Mouse (Mus musculus) MEL (cell line): ENCODE measurements around the gene Adh1. TPM values are rescaled to one million over a fixed set of nuclear protein-coding genes. Genes with fewer than 3 reads are reported as not detected.

ENCODE experiments used
- DNase-seq: peaks from one replicate; pipeline ENCODE4 v3.0.0; 2011; ENCODE audit warnings: low read depth, low spot score
- H3K27ac ChIP-seq: 2 replicates; pipeline ENCODE4 v1.5.1; 2012; ENCODE audit warnings: low read depth, mild to moderate bottlenecking, control low read depth, low read length, moderate library complexity; ENCODE audit not compliant: control insufficient read depth
- H3K27me3 ChIP-seq, 2 experiments: fragments of 150-350 bp in 1 of 2; sonication (generic) in 1 of 2; 2 replicates each; pipeline ENCODE4 v1.6.1; 2012; ENCODE audit warnings: low read length in 2 of 2, mild to moderate bottlenecking in 2 of 2, improper control_type of control experiment in 1 of 2, moderate library complexity in 1 of 2; ENCODE audit not compliant: insufficient read depth in 2 of 2, control insufficient read depth in 1 of 2
- H3K36me3 ChIP-seq, 2 experiments: 2 replicates each; pipeline ENCODE4 v1.6.1; 2012 to 2014; ENCODE audit warnings: low read length in 2 of 2, improper control_type of control experiment in 1 of 2, inconsistent platforms in 1 of 2, mild to moderate bottlenecking in 1 of 2; ENCODE audit not compliant: insufficient read depth in 2 of 2, control insufficient read depth in 1 of 2
- H3K4me1 ChIP-seq, 2 experiments: fragments of 150-350 bp in 1 of 2; sonication (generic) in 1 of 2; 2 replicates each; pipeline ENCODE4 v1.6.1; 2012; ENCODE audit warnings: low read length in 2 of 2, improper control_type of control experiment in 1 of 2, mild to moderate bottlenecking in 1 of 2; ENCODE audit not compliant: insufficient read depth in 2 of 2, control insufficient read depth in 1 of 2
- H3K4me3 ChIP-seq, 2 experiments: fragments of 150-350 bp in 1 of 2; sonication (generic) in 1 of 2; 2 replicates each; pipeline ENCODE4 v1.5.1; 2012; ENCODE audit warnings: low read depth in 2 of 2, low read length in 2 of 2, mild to moderate bottlenecking in 2 of 2, moderate library complexity in 2 of 2, control low read depth in 1 of 2, improper control_type of control experiment in 1 of 2; ENCODE audit not compliant: control insufficient read depth in 1 of 2, insufficient read depth in 1 of 2
- H3K79me2 ChIP-seq: 2 replicates; pipeline ENCODE4 v1.6.1; 2012; ENCODE audit warnings: mild to moderate bottlenecking, low read length, moderate library complexity; ENCODE audit not compliant: control insufficient read depth, poor library complexity, insufficient read depth
- H3K9ac ChIP-seq: 2 replicates; pipeline ENCODE4 v1.6.1; 2012; ENCODE audit warnings: low read depth, mild to moderate bottlenecking, control low read depth, low read length, moderate library complexity; ENCODE audit not compliant: control insufficient read depth, poor library complexity, severe bottlenecking
- H3K9me3 ChIP-seq: fragments of 150-350 bp; sonication (generic); replicated peaks from 2 replicates; pipeline ENCODE4 v1.6.1; 2012; ENCODE audit warnings: mild to moderate bottlenecking, low read length, improper control_type of control experiment, moderate library complexity; ENCODE audit not compliant: insufficient read depth
- CHD1 ChIP-seq: IDR thresholded peaks from 2 replicates; pipeline ENCODE4 v1.6.1; 2012; ENCODE audit warnings: low read depth, mild to moderate bottlenecking, inconsistent platforms, low read length, improper control_type of control experiment
- CTCF ChIP-seq, 3 experiments: IDR thresholded peaks in 2 of 3; conservative IDR thresholded peaks in 1 of 3; 2 replicates each; pipeline ENCODE4 v1.5.1; 2011 to 2012; ENCODE audit warnings: low read length in 3 of 3, low read depth in 2 of 3, mild to moderate bottlenecking in 2 of 3, improper control_type of control experiment in 1 of 3, inconsistent platforms in 1 of 3, mixed read lengths in 1 of 3, moderate library complexity in 1 of 3; ENCODE audit not compliant: control insufficient read depth in 1 of 3, insufficient read depth in 1 of 3, poor library complexity in 1 of 3, severe bottlenecking in 1 of 3
- E2F4 ChIP-seq: IDR thresholded peaks from 2 replicates; pipeline ENCODE4 v1.6.1; 2011; ENCODE audit warnings: low read depth, low read length, improper control_type of control experiment, borderline replicate concordance
- EP300 ChIP-seq, 2 experiments: IDR thresholded peaks; 2 replicates each; pipeline ENCODE4 v1.6.1; 2011; ENCODE audit warnings: improper control_type of control experiment in 2 of 2, low read length in 2 of 2, low read depth in 1 of 2, mild to moderate bottlenecking in 1 of 2
- ETS1 ChIP-seq: IDR thresholded peaks from 2 replicates; pipeline ENCODE4 v1.6.1; 2012; ENCODE audit warnings: low read depth, mild to moderate bottlenecking, inconsistent platforms, low read length, improper control_type of control experiment, moderate library complexity
- GABPA ChIP-seq: IDR thresholded peaks from 2 replicates; pipeline ENCODE4 v1.6.1; 2012; ENCODE audit warnings: low read depth, mild to moderate bottlenecking, inconsistent platforms, low read length, improper control_type of control experiment, moderate library complexity
- GATA1 ChIP-seq: IDR thresholded peaks from 2 replicates; pipeline ENCODE4 v1.6.1; 2011; ENCODE audit warnings: low read depth, low read length, improper control_type of control experiment
- HCFC1 ChIP-seq: IDR thresholded peaks from 2 replicates; pipeline ENCODE4 v1.6.1; 2012; ENCODE audit warnings: low read depth, mild to moderate bottlenecking, inconsistent platforms, low read length, improper control_type of control experiment, moderate library complexity
- JUND ChIP-seq: IDR thresholded peaks from 2 replicates; pipeline ENCODE4 v1.6.1; 2011; ENCODE audit warnings: low read depth, mild to moderate bottlenecking, improper control_type of control experiment, low read length
- KAT2A ChIP-seq: conservative IDR thresholded peaks from 2 replicates; pipeline ENCODE4 v1.6.1; 2012; ENCODE audit warnings: low read depth, low read length, improper control_type of control experiment, inconsistent platforms
- MAFK ChIP-seq: IDR thresholded peaks from 2 replicates; pipeline ENCODE4 v1.6.1; 2011; ENCODE audit warnings: low read depth, mild to moderate bottlenecking, low read length, improper control_type of control experiment, borderline replicate concordance
- MAZ ChIP-seq: IDR thresholded peaks from 2 replicates; pipeline ENCODE4 v1.6.1; 2012; ENCODE audit warnings: low read depth, mild to moderate bottlenecking, inconsistent platforms, low read length, improper control_type of control experiment
- MEF2A ChIP-seq: IDR thresholded peaks from 2 replicates; pipeline ENCODE4 v1.6.1; 2014; ENCODE audit warnings: low read depth, mild to moderate bottlenecking, inconsistent platforms, low read length, improper control_type of control experiment; ENCODE audit not compliant: poor library complexity, insufficient replicate concordance, severe bottlenecking; ENCODE audit errors: extremely low read depth
- MXI1 ChIP-seq: IDR thresholded peaks from 2 replicates; pipeline ENCODE4 v1.6.1; 2011; ENCODE audit warnings: mild to moderate bottlenecking, low read depth, low read length, improper control_type of control experiment
- MYB ChIP-seq: IDR thresholded peaks from 2 replicates; pipeline ENCODE4 v1.6.1; 2011; ENCODE audit warnings: mild to moderate bottlenecking, low read depth, low read length, improper control_type of control experiment
- MYC ChIP-seq: IDR thresholded peaks from 2 replicates; pipeline ENCODE4 v1.6.1; 2011; ENCODE audit warnings: low read depth, mild to moderate bottlenecking, low read length, improper control_type of control experiment, moderate library complexity
- NELFE ChIP-seq: IDR thresholded peaks from 2 replicates; pipeline ENCODE4 v1.6.1; 2011; ENCODE audit warnings: low read depth, low read length, improper control_type of control experiment
- NRF1 ChIP-seq: IDR thresholded peaks from 2 replicates; pipeline ENCODE4 v1.6.1; 2014; ENCODE audit warnings: low read depth, mild to moderate bottlenecking, inconsistent platforms, low read length, improper control_type of control experiment, moderate library complexity; ENCODE audit not compliant: poor library complexity, insufficient read depth, severe bottlenecking
- RAD21 ChIP-seq: IDR thresholded peaks from 2 replicates; pipeline ENCODE4 v1.6.1; 2011; ENCODE audit warnings: mild to moderate bottlenecking, low read depth, low read length, improper control_type of control experiment
- SIN3A ChIP-seq: IDR thresholded peaks from 2 replicates; pipeline ENCODE4 v1.6.1; 2012; ENCODE audit warnings: low read length, improper control_type of control experiment, inconsistent platforms
- TAL1 ChIP-seq: IDR thresholded peaks from 2 replicates; pipeline ENCODE4 v1.6.1; 2012; ENCODE audit warnings: mild to moderate bottlenecking, inconsistent platforms, low read length, moderate library complexity, mixed read lengths
- UBTF ChIP-seq: IDR thresholded peaks from 2 replicates; pipeline ENCODE4 v1.6.1; 2012; ENCODE audit warnings: low read depth, mild to moderate bottlenecking, inconsistent platforms, low read length, improper control_type of control experiment, moderate library complexity, borderline replicate concordance; ENCODE audit not compliant: insufficient read depth
- ZC3H11A ChIP-seq: IDR thresholded peaks from 2 replicates; pipeline ENCODE4 v1.6.1; 2012; ENCODE audit warnings: low read depth, mild to moderate bottlenecking, inconsistent platforms, low read length, improper control_type of control experiment
- ZKSCAN1 ChIP-seq: IDR thresholded peaks from 2 replicates; pipeline ENCODE4 v1.6.1; 2012; ENCODE audit warnings: low read depth, mild to moderate bottlenecking, inconsistent platforms, low read length, improper control_type of control experiment, moderate library complexity
- ZMIZ1 ChIP-seq: IDR thresholded peaks from 2 replicates; pipeline ENCODE4 v1.6.1; 2012; ENCODE audit warnings: low read depth, mild to moderate bottlenecking, inconsistent platforms, low read length, improper control_type of control experiment, moderate library complexity
- polyA plus RNA-seq, 2 experiments: library from polyadenylated mRNA; stranded (reverse) in 1 of 2; unstranded in 1 of 2; fragments of >175 nt in 1 of 2; fragments of >200 nt in 1 of 2; gene quantifications; 2 replicates each; pipeline versions ENCODE4 v1.2.1 to v1.2.4; 2012; ENCODE audit warnings: low replicate concordance in 2 of 2, low read depth in 1 of 2; ENCODE audit not compliant: insufficient read length in 2 of 2, insufficient read depth in 1 of 2, missing spikeins in 1 of 2
- total RNA-seq: library from RNA; depleted of rRNA; stranded (reverse); fragments of 300-350 nt; gene quantifications from 2 replicates; pipeline ENCODE4 v1.2.3, GENCODE M21; 2012

Gene Adh1
- total and polyA plus RNA-seq, 3 experiments = 0.15 TPM; not detected in 2

DNA sequence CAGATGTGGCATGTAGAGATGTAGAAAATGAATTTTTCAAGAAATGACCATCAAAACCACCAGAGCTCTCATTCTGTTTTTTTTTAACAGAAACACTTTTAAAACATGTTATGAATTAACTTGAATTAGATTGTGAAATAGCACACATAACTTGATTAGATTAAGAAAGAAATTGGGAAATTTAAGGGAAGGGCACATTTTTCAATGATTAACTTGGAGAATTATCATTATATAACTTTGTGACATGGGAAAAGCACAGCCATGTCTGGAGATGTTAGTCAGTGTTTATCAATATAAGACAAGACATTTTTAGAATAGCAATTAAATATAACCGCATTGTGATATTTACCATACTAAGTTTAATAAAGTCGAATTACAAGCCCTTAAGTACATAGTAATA lies 29.3 kb upstream of the Adh1 start:
- Histone ChIP-seq H3K4me1 (peaks cover 0 to 3% of the 10 kb centered on the region in 2 experiments; a peak in 1 of 4 replicates), H3K9ac (no peak overlapping the region), H3K27ac (no peak overlapping the region), H3K9me3 (no peaks in the 10 kb centered on the region), H3K27me3 (peaks cover 9 to 12% of the 10 kb centered on the region in 2 experiments), H3K4me3 (no peak overlapping the region), H3K36me3 (no peaks in the 10 kb centered on the region), H3K79me2 (no peaks in the 10 kb centered on the region)
- TF ChIP-seq CTCF (IDR thresholded peaks at IDR 0.05 in 2 of 3, conservative IDR thresholded peaks at IDR 0.05 in 1 of 3; ENCODE audit: control insufficient read depth in 1 of 3, insufficient read depth in 1 of 3, low read depth in 2 of 3, low read length in 3 of 3, poor library complexity in 1 of 3, severe bottlenecking in 1 of 3) = no peak
- no peak for TF ChIP-seq GABPA
- TF ChIP-seq RAD21 = no peak
- no peak for TF ChIP-seq MXI1
- TF ChIP-seq NRF1 = no peak
- TF ChIP-seq ZKSCAN1 = no peak
- no peak for TF ChIP-seq GATA1
- TF ChIP-seq HCFC1 = no peak
- no peak for TF ChIP-seq CHD1
- DNase-seq = no peak

- H3K9ac ChIP-seq = no peak overlapping the region
- peaks cover 0 to 3% of the 10 kb centered on the region in 2 experiments; a peak in 1 of 4 replicates for H3K36me3 ChIP-seq
- H3K27ac ChIP-seq = no peak overlapping the region
- DNase-seq = no peak
- no peaks in the 10 kb centered on the region; a peak in 1 of 4 replicates for H3K27me3 ChIP-seq
- H3K9me3 ChIP-seq = no peaks in the 10 kb centered on the region
- H3K4me1 ChIP-seq = peaks cover 0 to 10% of the 10 kb centered on the region in 2 experiments; a peak in 2 of 4 replicates
- no peaks in the 10 kb centered on the region for H3K79me2 ChIP-seq
- H3K4me3 ChIP-seq = no peak overlapping the region
- TF ChIP-seq SIN3A (no peak), E2F4 (no peak), GATA1 (no peak)
Observed at GRCm38 (mm10) chr3:138236546-138237163, 24.1 kb upstream of the Adh1 start.

- Histone ChIP-seq H3K79me2 (no peaks in the 10 kb centered on the region), H3K4me1 (peaks cover 0 to 10% of the 10 kb centered on the region in 2 experiments; a peak in 2 of 4 replicates), H3K9me3 (no peaks in the 10 kb centered on the region), H3K27ac (no peak overlapping the region), H3K9ac (no peak overlapping the region), H3K4me3 (no peak overlapping the region), H3K27me3 (no peaks in the 10 kb centered on the region; a peak in 1 of 4 replicates), H3K36me3 (peaks cover 0 to 3% of the 10 kb centered on the region in 2 experiments; a peak in 1 of 4 replicates)
- TF ChIP-seq KAT2A (no peak), MYB (no peak), MEF2A (no peak), NELFE (no peak), ZC3H11A (no peak), MYC (no peak), MXI1 (no peak), CHD1 (no peak), TAL1 (no peak), EP300 (IDR thresholded peaks at IDR 0.05; ENCODE audit: low read depth in 1 of 2, low read length in 2 of 2) (no peak), MAZ (no peak), GATA1 (no peak), ETS1 (no peak), HCFC1 (no peak), JUND (no peak), MAFK (no peak), UBTF (no peak), RAD21 (no peak), ZMIZ1 (no peak)
- peak; percentile 7 for DNase-seq
Observed at GRCm38 (mm10) chr3:138238046-138238445, 22.7 kb upstream of the Adh1 start.
